Comparison of ENCODE assay signal across 19 mouse cellular contexts in genomic region chr13:12047059-12047458, GRCm38 (mm10). TPM values are rescaled to one million over a fixed set of nuclear protein-coding genes. Genes with fewer than 3 reads are reported as not detected.
"Had no signal": no experiment of that assay in that cellular context is flagged by ENCODE, and none has a peak within 500 bp of the region (broad histone marks: within the 10 kb centered on the region; RNA-seq: fewer than 3 reads in every experiment).

No protein-coding gene starts in this region.

- ATAC-seq: liver, embryonic 12.5 days; liver, postnatal 0 days; lung, postnatal 0 days; midbrain, embryonic 13.5 days; midbrain, embryonic 15.5 days; midbrain, embryonic 16.5 days had no signal

- DNase-seq: left cerebral cortex, postnatal 4 days; liver; liver, embryonic 13.5 days; liver, postnatal 0 days; lung, adult 18-20 months; lung, adult 2 months; lung, embryonic 14.5 days; lung, postnatal 10 days; lung, postnatal 14 days; lung, postnatal 36 days; lung, postnatal 4 days; midbrain, embryonic 14.5 days had no signal

RNA-seq across cellular contexts. Expression of gene Ryr2, which starts 59.7 kb away (rescaled TPM):
- total RNA-seq: megakaryocyte-erythroid progenitor cell, adult 5-6 weeks; monocyte, adult 5-6 weeks had no signal
